Mouse (Mus musculus) adipocyte (in vitro differentiated cells): ENCODE results near the gene Ppp1ca.

Experiments used
- DNase-seq: peaks from one replicate; pipeline ENCODE4 v3.0.0-alpha.2; 2016; ENCODE audit warnings: low spot score

Ppp1ca gene

GRCm38 (mm10) chr19:4187303-4187702 lies 4.6 kb upstream of the Ppp1ca start:
- no peak for DNase-seq

- DNase-seq, result no peak
Observed at GRCm38 (mm10) chr19:4189051-4189620, 2.7 kb upstream of the Ppp1ca start.

- DNase-seq, result no peak
Observed at GRCm38 (mm10) chr19:4190831-4191334, 982 bp upstream of the Ppp1ca start, which contains the start of gene Tbc1d10c. Gene Tbc1d10c, minus strand, starts transcription at chr19:4191284.

GRCm38 (mm10) chr19:4192251-4192985 lies 553 bp downstream of the Ppp1ca start:
- peak; percentile 44 for DNase-seq

GRCm38 (mm10) chr19:4193129-4193528 lies 1.3 kb downstream of the Ppp1ca start:
- DNase-seq, result no peak

- DNase-seq, result no peak
Observed at GRCm38 (mm10) chr19:4194021-4194724, 2.3 kb downstream of the Ppp1ca start.

- peak; percentile 85 for DNase-seq
Observed at GRCm38 (mm10) chr19:4194776-4195650, 3.1 kb downstream of the Ppp1ca start.

GRCm38 (mm10) chr19:4196048-4196447 lies 4.2 kb downstream of the Ppp1ca start:
- no peak for DNase-seq

GRCm38 (mm10) chr19:4196548-4196947 lies 4.7 kb downstream of the Ppp1ca start:
- DNase-seq, result peak; percentile 63

- no peak for DNase-seq
Observed at GRCm38 (mm10) chr19:4197180-4197579, 5.3 kb downstream of the Ppp1ca start.

GRCm38 (mm10) chr19:4201291-4201909 lies 9.5 kb downstream of the Ppp1ca start, which contains the start of gene Rad9a:
Gene Rad9a, minus strand, starts transcription at chr19:4201662.
- peak; percentile 98 for DNase-seq

GRCm38 (mm10) chr19:4202149-4202548 lies 10.3 kb downstream of the Ppp1ca start:
- DNase-seq, result no peak

GRCm38 (mm10) chr19:4203148-4203547 lies 11.3 kb downstream of the Ppp1ca start:
- no peak for DNase-seq

GRCm38 (mm10) chr19:4203604-4204326 lies 11.9 kb downstream of the Ppp1ca start:
- DNase-seq, result no peak

- DNase-seq, result no peak
Observed at GRCm38 (mm10) chr19:4204889-4205288, 13.0 kb downstream of the Ppp1ca start.

GRCm38 (mm10) chr19:4206971-4207370 lies 15.1 kb downstream of the Ppp1ca start:
- DNase-seq, result peak; percentile 90

- no peak for DNase-seq
Observed at GRCm38 (mm10) chr19:4208563-4208962, 16.7 kb downstream of the Ppp1ca start.

- peak; percentile 50 for DNase-seq
Observed at GRCm38 (mm10) chr19:4211891-4212588, 20.2 kb downstream of the Ppp1ca start.

GRCm38 (mm10) chr19:4213524-4213974 lies 21.7 kb downstream of the Ppp1ca start:
- peak; percentile 78 for DNase-seq
